Mouse (Mus musculus): ENCODE results near the gene Ppp2r3a.

DNA sequence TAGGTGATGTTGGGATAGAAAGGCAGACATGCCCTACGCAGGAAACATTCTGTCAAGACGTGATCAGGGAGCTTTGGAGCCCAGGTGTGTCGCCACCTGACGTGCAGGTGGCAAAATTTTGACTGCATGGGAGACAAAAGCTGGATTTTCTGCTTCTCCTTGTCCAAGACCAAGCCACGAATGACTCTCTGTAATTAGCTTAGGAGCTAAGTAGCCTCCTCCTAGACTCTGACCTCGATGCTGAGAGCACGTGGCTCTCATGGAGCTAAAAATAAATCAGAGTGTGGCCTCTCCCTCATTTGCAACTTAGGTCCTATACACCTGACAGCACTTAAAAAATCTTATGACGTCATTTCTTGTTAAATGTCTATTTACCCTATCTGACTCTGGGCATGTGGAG lies 14.4 kb upstream of the Ppp2r3a start:
- no peak for TF ChIP-seq CTCF (IDR thresholded peaks at IDR 0.05; ENCODE audit: extremely low read depth, insufficient read depth, insufficient read length, insufficient replicate concordance)
- no peak for TF ChIP-seq POLR2A (IDR thresholded peaks at IDR 0.05; ENCODE audit: low read depth, low read length)

Data from spleen, adult 2 months (tissue).